Mouse (Mus musculus) layer of hippocampus, postnatal 36 days (tissue): Measurements from ENCODE around the gene P2rx3. TPM values are rescaled to one million over a fixed set of nuclear protein-coding genes. Genes with fewer than 3 reads are reported as not detected.

ENCODE experiments used
- DNase-seq, 2 experiments: peaks; one replicate each; pipeline ENCODE4 v3.0.0; 2022
- total RNA-seq, 2 experiments: library from RNA; stranded (reverse); gene quantifications; 2 replicates each; pipeline ENCODE4 v1.2.3; 2021

The P2rx3 gene
- total RNA-seq, 2 experiments from 2014 or later, result 1.4 to 2.7 TPM

DNA sequence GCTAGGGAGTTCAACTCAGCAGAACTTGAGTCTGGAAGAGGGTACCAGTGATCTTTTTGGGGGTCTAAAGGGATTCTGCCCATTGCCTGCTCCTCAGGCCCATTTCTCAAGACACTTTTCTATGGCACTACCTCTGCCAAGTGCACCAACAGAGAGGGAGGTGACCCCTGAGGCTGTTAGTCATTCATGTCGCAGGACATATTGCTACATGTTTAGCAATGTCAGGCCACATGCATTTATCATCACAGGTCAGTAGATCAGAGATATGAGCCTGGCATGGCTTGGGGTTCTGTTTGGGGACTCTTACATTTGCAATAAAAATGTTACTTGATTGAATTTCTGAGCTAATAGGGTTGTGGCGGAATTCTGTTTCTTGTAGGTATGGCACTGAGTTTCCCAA lies 61.7 kb downstream of the P2rx3 start:
- DNase-seq, result no peak

- no peak for DNase-seq
Observed at GRCm38 (mm10) chr2:84967318-84967991, 69.8 kb downstream of the P2rx3 start.

DNA sequence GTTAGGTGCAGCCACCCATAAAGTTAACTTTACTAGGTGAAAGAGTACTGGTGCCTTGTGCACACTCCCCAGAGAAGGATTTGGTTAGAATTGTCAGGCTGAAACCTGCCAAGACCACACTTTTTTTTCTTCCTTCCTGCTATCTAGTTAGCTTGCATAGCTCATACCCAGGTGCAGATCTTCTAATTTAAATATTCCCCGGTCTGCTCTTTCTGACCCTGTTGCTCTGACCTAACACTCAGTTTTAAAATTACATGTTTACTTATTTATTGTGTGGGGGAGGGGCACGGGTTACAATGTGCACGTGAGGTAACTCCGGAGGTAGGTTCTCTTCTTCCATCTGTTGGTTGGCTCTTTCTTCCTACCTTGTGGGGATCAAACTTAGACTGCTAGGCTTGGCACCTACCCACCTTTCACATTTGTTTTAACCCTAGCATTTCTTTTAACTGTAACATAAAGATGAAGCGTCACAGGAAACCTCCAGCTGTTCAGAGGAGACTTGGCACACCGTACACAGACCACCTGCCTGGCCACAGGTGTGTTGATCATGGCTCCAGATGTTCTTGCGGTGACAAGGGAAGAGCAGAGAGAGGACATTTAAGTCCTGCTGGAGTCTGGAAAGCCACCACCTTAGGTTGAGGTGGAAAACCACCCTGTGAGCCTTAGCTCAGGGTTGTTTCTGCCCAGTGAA lies 73.0 kb downstream of the P2rx3 start:
- no peak for DNase-seq

DNA sequence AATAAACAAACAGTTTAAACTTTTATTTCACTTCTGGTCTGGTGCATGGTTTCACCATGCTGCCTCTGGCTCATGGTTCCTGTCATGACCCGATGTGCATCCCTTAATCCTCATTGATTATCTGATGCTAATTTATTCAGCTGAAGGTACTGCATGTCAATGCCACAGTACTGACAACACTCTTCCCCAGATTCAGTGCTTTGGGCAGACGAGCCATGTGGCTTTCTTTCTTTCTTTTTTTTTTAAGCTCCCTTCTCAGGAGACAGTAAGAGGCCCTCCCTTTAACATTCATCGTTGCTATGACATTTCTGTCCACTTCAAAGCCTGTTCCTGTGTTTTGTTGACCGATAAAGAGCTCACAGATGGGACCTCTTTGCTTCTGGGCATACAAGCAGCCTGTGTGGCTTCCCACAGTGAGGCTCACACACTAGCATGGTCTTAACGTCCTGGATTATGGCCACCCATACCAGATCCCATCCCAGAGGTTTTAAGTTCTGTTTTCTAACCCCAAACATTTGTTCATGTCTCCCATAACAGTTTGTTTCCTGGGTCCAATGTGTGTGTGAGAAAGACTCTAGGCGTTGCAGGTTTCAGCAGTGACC lies 74.3 kb downstream of the P2rx3 start:
- no peak for DNase-seq

- no peak for DNase-seq
Observed at GRCm38 (mm10) chr2:84961901-84962300, 75.4 kb downstream of the P2rx3 start.

DNA sequence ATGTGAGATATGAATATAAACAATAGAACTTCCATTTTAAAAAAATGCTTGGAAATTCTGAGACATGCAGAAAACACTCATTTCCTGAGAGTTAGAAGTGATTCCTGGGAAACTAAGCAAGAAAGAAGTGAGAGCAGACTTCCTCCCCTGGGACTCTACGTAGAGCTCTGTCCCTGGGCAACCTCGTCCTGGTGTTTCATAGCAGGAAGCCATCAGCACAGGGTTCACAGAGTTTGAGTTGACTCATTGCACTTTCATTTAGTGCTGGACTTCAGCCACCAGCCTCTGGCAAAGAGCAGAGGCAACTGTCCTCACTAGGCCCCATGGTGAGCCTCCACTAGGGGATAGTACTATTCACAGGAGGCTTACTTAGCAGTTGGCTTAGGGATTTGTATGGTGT lies 76.0 kb downstream of the P2rx3 start:
- no peak for DNase-seq

DNA sequence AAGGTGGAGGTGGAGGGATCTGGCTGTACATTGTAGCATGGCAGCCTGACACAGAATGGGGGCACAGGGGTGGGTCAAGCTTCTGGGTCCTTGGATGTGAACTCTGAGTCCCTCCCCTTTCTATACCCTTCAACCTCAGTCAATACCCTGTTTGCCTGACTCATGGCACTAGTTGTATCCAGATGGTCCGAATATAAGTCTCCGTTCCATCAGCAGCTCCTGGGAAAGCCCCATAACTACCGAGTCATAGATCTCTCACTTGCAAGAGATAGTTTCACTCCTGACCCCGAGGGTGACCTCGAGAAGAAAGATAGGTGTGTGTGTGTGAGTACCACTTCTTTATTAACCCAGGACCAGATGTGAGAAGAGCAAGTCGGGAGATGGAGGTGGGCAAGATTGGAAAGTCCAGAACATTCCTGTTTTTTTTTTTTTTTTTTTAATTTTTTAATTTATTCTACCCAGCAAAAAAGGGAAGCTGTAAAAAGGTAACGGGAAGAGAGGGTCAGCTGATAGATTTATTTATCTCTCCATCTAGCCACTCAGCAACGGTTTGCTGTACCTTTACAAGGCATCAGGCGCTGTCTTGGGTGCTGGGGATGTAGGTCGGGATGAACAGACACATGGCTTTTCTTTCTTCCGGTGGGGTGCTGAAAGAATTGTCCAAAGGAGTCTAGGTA lies 78.5 kb downstream of the P2rx3 start:
- no peak for DNase-seq

- DNase-seq, result peak; percentile 40 to 42
Observed at GRCm38 (mm10) chr2:84956274-84956673, 81.0 kb downstream of the P2rx3 start.

DNA sequence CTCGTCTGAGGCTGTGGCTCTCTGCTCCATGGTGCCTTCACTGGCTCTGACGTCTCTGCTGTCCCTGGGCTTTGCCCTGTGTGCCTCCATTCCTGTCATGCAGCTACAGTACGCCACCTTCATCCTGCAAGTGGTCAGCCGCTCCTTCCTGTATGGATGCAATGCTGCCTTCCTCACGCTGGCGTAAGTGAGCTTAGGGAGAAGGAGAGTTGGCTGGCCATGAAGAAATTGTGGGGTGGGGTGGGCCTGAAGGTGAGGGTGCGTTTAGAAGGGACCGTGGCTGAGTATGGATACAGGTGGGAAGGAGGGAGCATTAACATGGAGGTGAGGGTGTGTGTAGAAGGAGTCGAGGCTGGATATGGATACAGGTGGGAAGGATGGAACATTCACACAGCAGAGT lies 81.8 kb downstream of the P2rx3 start:
- DNase-seq, result no peak

DNA sequence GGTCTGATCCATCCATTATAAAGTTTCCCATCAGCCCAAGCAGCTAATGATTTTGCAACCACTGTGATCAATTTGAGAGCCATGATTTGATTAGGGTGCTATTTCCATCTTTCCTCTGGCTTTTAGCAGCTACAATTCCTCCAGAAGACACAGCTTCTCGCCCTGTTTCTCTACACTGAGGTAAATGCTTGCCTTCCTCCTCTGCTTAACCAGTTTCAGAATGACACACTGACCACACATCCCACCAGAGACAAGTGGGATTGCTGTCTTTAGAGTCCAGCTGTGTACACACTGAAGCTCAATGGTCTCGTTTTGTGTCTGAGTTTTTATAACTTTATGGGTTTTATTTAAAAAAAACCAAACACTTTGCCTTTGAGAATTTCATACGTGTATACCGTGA lies 84.6 kb downstream of the P2rx3 start:
- no peak for DNase-seq

DNA sequence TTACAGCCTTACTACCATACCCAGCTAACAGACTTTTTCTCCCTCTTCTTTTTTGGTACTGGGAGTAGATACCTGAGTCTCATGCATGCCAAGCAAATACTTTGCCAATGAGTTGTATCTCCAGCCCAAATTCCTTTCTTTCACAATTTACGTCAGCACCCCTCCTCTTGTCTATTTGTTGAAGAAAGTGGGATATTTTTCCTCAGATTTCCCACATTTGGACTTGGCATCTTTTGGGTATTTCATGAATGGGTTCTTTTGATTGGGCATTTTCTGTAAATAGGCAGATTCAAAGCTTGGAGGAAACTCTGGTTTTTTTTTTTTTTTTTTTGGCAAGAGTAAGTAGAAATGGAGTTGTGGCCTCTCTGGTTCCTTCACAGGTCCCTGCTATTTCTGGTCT lies 85.0 kb downstream of the P2rx3 start:
- DNase-seq, result no peak

DNA sequence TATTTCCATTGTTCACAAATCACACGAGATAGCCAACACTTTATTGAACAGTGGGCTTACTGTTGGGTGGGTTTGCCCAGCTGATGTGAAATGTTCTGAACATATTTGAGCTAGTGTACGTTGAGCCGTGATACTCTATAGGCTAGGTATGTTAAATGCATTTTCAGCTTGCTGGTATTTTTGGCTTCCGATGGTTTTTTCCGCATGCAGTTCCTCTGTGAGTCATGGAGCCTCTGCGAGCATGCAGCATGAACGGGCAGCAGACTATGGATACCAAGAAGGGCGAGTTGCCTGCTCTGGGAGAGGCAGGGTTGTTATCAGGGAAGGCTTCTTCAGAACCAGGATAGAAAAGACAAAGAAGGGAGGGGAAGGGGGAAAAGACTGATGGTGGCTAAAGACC lies 86.2 kb downstream of the P2rx3 start:
- no peak for DNase-seq

DNA sequence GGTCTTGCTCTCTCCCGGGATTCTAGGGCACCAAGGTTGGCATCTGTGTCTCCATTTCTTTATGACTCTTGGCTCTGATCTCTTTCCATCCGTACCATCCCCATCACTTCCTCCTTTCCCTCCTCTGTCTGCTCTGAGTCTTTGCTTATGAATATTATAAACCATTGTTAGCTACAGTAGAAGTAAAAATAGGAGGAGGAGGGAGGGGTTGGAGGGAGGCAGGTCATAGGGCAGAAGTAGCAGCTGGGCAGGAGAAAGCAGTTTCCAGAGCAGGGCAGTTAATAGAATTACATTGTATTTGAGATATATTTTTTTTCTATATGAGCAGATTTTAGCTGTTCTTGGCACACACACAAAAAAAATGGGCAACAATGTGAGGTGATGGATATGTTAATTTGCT lies 88.5 kb downstream of the P2rx3 start:
- DNase-seq, result no peak

Other genes starting within 250 kb of the P2rx3 start
- 1 to 10 TPM; 4.2 to 4.3 TPM for gene Ube2l6, start 238.6 kb downstream of the P2rx3 start, total RNA-seq
- gene Smtnl1, start 214.8 kb downstream of the P2rx3 start, total RNA-seq, result not detected
- gene Timm10, start 210.5 kb downstream of the P2rx3 start, total RNA-seq, result 10 to 100 TPM; 45.0 to 48.7 TPM
- gene Slc43a1, start 198.6 kb downstream of the P2rx3 start, total RNA-seq, result 1 to 10 TPM in 1 of 2 experiments, under 1 TPM in 1; 0.48 to 1.2 TPM
- gene Rtn4rl2, start 150.8 kb downstream of the P2rx3 start, total RNA-seq, result 10 to 100 TPM; 91.2 to 94.8 TPM
- gene Slc43a3, start 100.9 kb downstream of the P2rx3 start, total RNA-seq, result 1 to 10 TPM in 1 of 2 experiments, under 1 TPM in 1; 0.37 to 2.6 TPM
- not detected for gene Prg2, start 57.0 kb downstream of the P2rx3 start, total RNA-seq
- not detected for gene Prg3, start 49.2 kb downstream of the P2rx3 start, total RNA-seq
- 100 to 1,000 TPM; 120 TPM for gene Ssrp1, start 228 bp downstream of the P2rx3 start, total RNA-seq
- 100 to 1,000 TPM; 159 to 174 TPM for gene Tnks1bp1, start 10.6 kb upstream of the P2rx3 start, total RNA-seq
- 1 to 10 TPM in 1 of 2 experiments, under 1 TPM in 1; 0.91 to 1.0 TPM for gene Aplnr, start 98.8 kb upstream of the P2rx3 start, total RNA-seq
- gene Lrrc55, start 159.7 kb upstream of the P2rx3 start, total RNA-seq, result 10 to 100 TPM; 12.5 to 14.7 TPM